Mouse (Mus musculus) midbrain, embryonic 15.5 days (tissue): ENCODE measurements around the gene Sgpp2. TPM values are rescaled to one million over a fixed set of nuclear protein-coding genes. Genes with fewer than 3 reads are reported as not detected.
A peak's percentile ranks its signal among the peaks of the same experiment; 100 is the strongest.

Experiments used
- ATAC-seq: fragments of 200-750 bp; cut with Nextera tagmentation; replicated peaks from 2 replicates; pipeline ENCODE4 v1.8.0; 2017; ENCODE audit warnings: moderate TSS enrichment
- H3K27ac ChIP-seq: fragments of 300-500 bp; sonication (generic); 2 replicates; pipeline ENCODE4 v1.5.1; 2015; ENCODE audit warnings: mild to moderate bottlenecking, inconsistent platforms
- H3K27me3 ChIP-seq: fragments of 300-500 bp; sonication (generic); replicated peaks from 2 replicates; pipeline ENCODE4 v1.6.1; 2015; ENCODE audit warnings: inconsistent platforms
- H3K36me3 ChIP-seq: fragments of 300-500 bp; sonication (generic); replicated peaks from 2 replicates; pipeline ENCODE4 v1.6.1; 2015; ENCODE audit warnings: inconsistent platforms
- H3K4me1 ChIP-seq: fragments of 300-500 bp; sonication (generic); 2 replicates; pipeline ENCODE4 v1.6.1; 2015; ENCODE audit warnings: inconsistent platforms
- H3K4me2 ChIP-seq: fragments of 300-500 bp; sonication (generic); 2 replicates; pipeline ENCODE4 v1.6.1; 2015; ENCODE audit warnings: inconsistent platforms, mild to moderate bottlenecking, moderate library complexity
- H3K4me3 ChIP-seq: fragments of 300-500 bp; sonication (generic); 2 replicates; pipeline ENCODE4 v1.5.1; 2015; ENCODE audit warnings: mild to moderate bottlenecking, inconsistent platforms
- H3K9ac ChIP-seq: fragments of 300-500 bp; sonication (generic); 2 replicates; pipeline ENCODE4 v1.6.1; 2015; ENCODE audit warnings: mild to moderate bottlenecking, inconsistent platforms
- H3K9me3 ChIP-seq: fragments of 300-500 bp; sonication (generic); 2 replicates; pipeline ENCODE4 v1.6.1; 2016; ENCODE audit warnings: inconsistent platforms
- WGBS: fragments of 180-500 bp; shearing (Covaris S2); methylation state at CpG from one replicate; pipeline ENCODE4 v1.1.7; 2015; ENCODE audit warnings: mixed read lengths; 5-methylcytosine and 5-hydroxymethylcytosine counted together
- polyA plus RNA-seq: library from polyadenylated mRNA; unstranded; fragments of >200 nt; fragmentation: Nextera tagmentation; extraction: Ambion mirVana; gene quantifications from 2 replicates; pipeline ENCODE4 v1.2.1, GENCODE M21; 2015

Gene Sgpp2
- 1.2 and 1.4 TPM in 2 replicates for polyA plus RNA-seq

- peak; percentile 89 for ATAC-seq
- H3K36me3 ChIP-seq, result no peaks in the 10 kb centered on the region
- H3K9ac ChIP-seq, result peak within 1 kb of the TSS; percentile 37
- H3K4me3 ChIP-seq, result peak within 1 kb of the TSS; percentile 70
- H3K4me1 ChIP-seq, result peaks cover 19% of the 10 kb centered on the region
- peaks cover 20% of the 10 kb centered on the region for H3K27me3 ChIP-seq
- peak within 1 kb of the TSS; percentile 100 for H3K4me2 ChIP-seq
- H3K9me3 ChIP-seq, result no peaks in the 10 kb centered on the region
- H3K27ac ChIP-seq, result no peak within 1 kb of the TSS
- under 1% methylated on average over 68 of the region's 68 CpGs for WGBS
These were observed at the start of gene Sgpp2 for GRCm38 (mm10) chr1:78310021-78310752. Sgpp2 (plus strand) TSS chr1:78310345.

GRCm38 (mm10) chr1:78267519-78267918 is 42.6 kb upstream of the Sgpp2 start:
- Histone ChIP-seq H3K4me3 (no peak overlapping the region), H3K36me3 (no peaks in the 10 kb centered on the region), H3K9me3 (no peaks in the 10 kb centered on the region), H3K4me2 (no peak overlapping the region), H3K27me3 (no peaks in the 10 kb centered on the region), H3K9ac (no peak overlapping the region), H3K27ac (no peak overlapping the region), H3K4me1 (no peaks in the 10 kb centered on the region)
- no peak for ATAC-seq
- WGBS, result 62% methylated on average over 5 of the region's 5 CpGs

DNA sequence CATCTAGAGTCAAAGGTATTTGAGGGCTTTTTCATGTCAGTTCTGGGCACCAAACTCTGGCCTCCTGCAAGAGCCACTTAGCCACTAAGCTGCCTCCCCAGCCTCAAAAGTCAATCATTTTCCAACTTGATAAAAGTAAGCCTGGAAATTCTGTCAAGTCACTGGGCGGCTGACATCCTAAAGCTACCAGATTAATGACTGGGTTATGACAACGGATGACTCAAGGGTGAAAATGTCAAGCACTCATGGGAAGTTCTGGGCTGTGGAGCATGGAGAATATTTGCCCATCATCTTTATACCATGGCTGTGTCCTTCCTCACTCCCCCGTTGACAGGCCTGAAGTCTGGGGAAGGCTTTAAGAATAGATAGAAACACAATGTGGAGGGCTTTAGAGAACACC is 37.2 kb upstream of the Sgpp2 start:
- H3K9ac ChIP-seq, result no peak overlapping the region
- no peak overlapping the region for H3K4me2 ChIP-seq
- H3K36me3 ChIP-seq, result no peaks in the 10 kb centered on the region
- H3K9me3 ChIP-seq, result no peaks in the 10 kb centered on the region
- 77% methylated on average over 3 of the region's 3 CpGs for WGBS
- no peak overlapping the region for H3K27ac ChIP-seq
- no peaks in the 10 kb centered on the region for H3K27me3 ChIP-seq
- no peak for ATAC-seq
- no peaks in the 10 kb centered on the region for H3K4me1 ChIP-seq
- no peak overlapping the region for H3K4me3 ChIP-seq

DNA sequence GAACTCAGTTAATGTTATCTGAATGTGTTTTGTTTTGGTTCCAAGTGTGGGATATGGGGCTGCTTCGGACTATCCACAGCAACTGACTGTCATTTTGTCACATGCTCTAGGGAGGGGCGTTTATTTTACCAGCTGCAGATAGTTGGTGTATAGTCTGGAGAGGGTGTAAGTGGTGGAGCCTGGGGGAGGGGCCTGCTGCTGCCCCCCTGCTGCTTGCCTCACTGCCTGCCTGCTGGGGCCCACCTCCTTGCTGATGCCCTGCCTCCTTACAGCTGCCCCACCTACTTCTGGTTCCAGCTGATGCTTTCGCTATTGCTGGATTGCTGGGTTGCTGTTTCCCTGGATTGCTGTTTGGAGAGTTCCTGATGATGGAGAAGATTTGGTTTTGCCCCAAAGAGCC is 31.0 kb upstream of the Sgpp2 start:
- ATAC-seq, result no peak
- H3K4me3 ChIP-seq, result no peak overlapping the region
- H3K9me3 ChIP-seq, result no peaks in the 10 kb centered on the region
- H3K4me2 ChIP-seq, result no peak overlapping the region
- no peak overlapping the region for H3K27ac ChIP-seq
- no peak overlapping the region for H3K9ac ChIP-seq
- no peaks in the 10 kb centered on the region for H3K36me3 ChIP-seq
- WGBS, result 46% methylated on average over 3 of the region's 3 CpGs
- no peaks in the 10 kb centered on the region for H3K27me3 ChIP-seq
- no peaks in the 10 kb centered on the region for H3K4me1 ChIP-seq

DNA sequence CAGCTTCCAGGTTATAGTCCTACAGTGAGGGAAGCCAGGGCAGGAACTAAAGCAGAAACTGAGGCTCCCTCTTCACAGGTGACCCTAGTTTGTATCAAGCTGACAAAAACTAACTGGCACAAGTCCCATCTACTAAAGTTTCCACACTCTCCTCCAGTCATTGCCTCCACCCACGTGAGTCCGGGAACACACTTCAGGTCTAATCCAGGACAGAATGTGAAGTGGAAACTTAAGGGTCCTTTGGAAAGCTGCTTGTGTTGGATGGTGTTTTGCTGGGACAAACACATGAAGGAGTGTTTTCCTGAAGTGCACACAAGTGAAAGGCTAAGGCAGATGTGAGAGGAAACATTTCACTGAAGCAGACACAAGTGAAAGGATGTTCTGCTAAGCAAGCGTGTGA is 17.7 kb upstream of the Sgpp2 start:
- H3K4me1 ChIP-seq, result no peaks in the 10 kb centered on the region
- no peak for ATAC-seq
- H3K4me3 ChIP-seq, result no peak overlapping the region
- H3K9me3 ChIP-seq, result no peaks in the 10 kb centered on the region
- no peak overlapping the region for H3K9ac ChIP-seq
- no peaks in the 10 kb centered on the region for H3K27me3 ChIP-seq
- H3K27ac ChIP-seq, result no peak overlapping the region
- 90% methylated on average over 3 of the region's 3 CpGs for WGBS
- H3K36me3 ChIP-seq, result no peaks in the 10 kb centered on the region
- H3K4me2 ChIP-seq, result no peak overlapping the region

GRCm38 (mm10) chr1:78299670-78300225 is 10.4 kb upstream of the Sgpp2 start:
- 88% methylated on average over 7 of the region's 7 CpGs for WGBS
- no peaks in the 10 kb centered on the region for H3K27me3 ChIP-seq
- no peak for ATAC-seq
- H3K27ac ChIP-seq, result no peak overlapping the region
- H3K9ac ChIP-seq, result no peak overlapping the region
- H3K4me3 ChIP-seq, result no peak overlapping the region
- no peaks in the 10 kb centered on the region for H3K36me3 ChIP-seq
- H3K4me2 ChIP-seq, result no peak overlapping the region
- H3K9me3 ChIP-seq, result no peaks in the 10 kb centered on the region
- H3K4me1 ChIP-seq, result no peaks in the 10 kb centered on the region

- H3K27me3 ChIP-seq, result peaks cover 20% of the 10 kb centered on the region
- no peak overlapping the region for H3K4me3 ChIP-seq
- peaks cover 19% of the 10 kb centered on the region for H3K4me1 ChIP-seq
- no peak for ATAC-seq
- H3K27ac ChIP-seq, result no peak overlapping the region
- WGBS, result 83% methylated on average over 1 of the region's 1 CpGs
- H3K9me3 ChIP-seq, result no peaks in the 10 kb centered on the region
- H3K9ac ChIP-seq, result no peak overlapping the region
- no peaks in the 10 kb centered on the region for H3K36me3 ChIP-seq
- H3K4me2 ChIP-seq, result no peak overlapping the region
These were observed 1.5 kb upstream of the Sgpp2 start for GRCm38 (mm10) chr1:78308688-78309087.

DNA sequence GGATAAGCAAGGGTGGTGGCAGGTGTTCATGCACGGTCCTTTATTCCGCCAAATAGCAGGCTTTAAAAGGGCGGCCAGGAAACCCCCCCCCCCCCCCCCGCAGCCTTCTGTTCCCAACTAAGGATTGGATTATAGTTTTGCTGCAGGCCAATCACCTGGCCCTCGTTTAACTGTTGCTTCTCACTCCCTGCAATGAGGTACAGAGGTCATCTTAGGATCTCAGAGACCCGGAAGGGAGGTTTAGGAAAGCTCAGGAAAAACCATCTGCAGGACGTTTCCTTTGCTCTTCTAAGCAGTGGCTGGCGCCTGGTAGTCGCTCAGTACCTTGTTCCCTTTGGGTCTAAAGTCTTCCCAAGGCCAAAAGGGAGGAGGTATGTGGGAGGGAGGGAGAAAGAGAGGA is 865 bp upstream of the Sgpp2 start:
- ATAC-seq, result no peak
- Histone ChIP-seq H3K4me1 (peaks cover 19% of the 10 kb centered on the region), H3K9me3 (no peaks in the 10 kb centered on the region), H3K36me3 (no peaks in the 10 kb centered on the region), H3K4me3 (no peak overlapping the region), H3K27ac (no peak overlapping the region), H3K27me3 (peaks cover 20% of the 10 kb centered on the region), H3K9ac (no peak overlapping the region), H3K4me2 (no peak overlapping the region)
- WGBS, result 6% methylated on average over 9 of the region's 9 CpGs

GRCm38 (mm10) chr1:78310861-78311341 is 756 bp downstream of the Sgpp2 start:
- Histone ChIP-seq H3K9ac (no peak overlapping the region), H3K4me2 (peak overlapping the region; percentile 100), H3K27me3 (peaks cover 20% of the 10 kb centered on the region), H3K27ac (no peak overlapping the region), H3K4me1 (peaks cover 19% of the 10 kb centered on the region), H3K4me3 (peak overlapping the region; percentile 70), H3K36me3 (no peaks in the 10 kb centered on the region), H3K9me3 (no peaks in the 10 kb centered on the region)
- WGBS, result 0% methylated on average over 17 of the region's 17 CpGs
- ATAC-seq, result peak; percentile 69

DNA sequence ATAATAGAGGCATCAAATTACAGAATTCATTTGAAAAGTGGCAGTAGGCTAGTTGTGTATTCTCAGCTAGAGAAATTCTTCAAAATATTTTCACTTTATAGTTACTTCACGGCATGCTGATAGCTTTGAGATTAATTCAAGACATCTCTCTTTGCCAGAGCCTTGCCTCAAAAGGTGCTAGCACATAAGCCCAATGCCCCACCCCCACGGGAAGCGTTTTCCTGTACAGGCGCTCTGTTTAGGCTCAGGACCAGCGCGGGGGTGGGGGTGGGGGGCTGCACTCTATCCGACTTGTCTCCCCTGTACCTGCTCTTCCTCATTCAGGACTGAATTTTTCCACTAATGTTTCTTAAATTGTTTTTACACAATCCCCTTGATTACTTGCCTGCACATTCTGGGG is 1.3 kb downstream of the Sgpp2 start:
- under 1% methylated on average over 7 of the region's 7 CpGs for WGBS
- peak overlapping the region; percentile 70; the same call in 1 of the 2 replicates for H3K4me3 ChIP-seq
- H3K9ac ChIP-seq, result no peak overlapping the region
- no peaks in the 10 kb centered on the region for H3K36me3 ChIP-seq
- H3K27me3 ChIP-seq, result peaks cover 20% of the 10 kb centered on the region
- peak overlapping the region; percentile 100; the same call in 1 of the 2 replicates for H3K4me2 ChIP-seq
- no peak overlapping the region for H3K27ac ChIP-seq
- no peak for ATAC-seq
- H3K9me3 ChIP-seq, result no peaks in the 10 kb centered on the region
- H3K4me1 ChIP-seq, result peaks cover 19% of the 10 kb centered on the region

DNA sequence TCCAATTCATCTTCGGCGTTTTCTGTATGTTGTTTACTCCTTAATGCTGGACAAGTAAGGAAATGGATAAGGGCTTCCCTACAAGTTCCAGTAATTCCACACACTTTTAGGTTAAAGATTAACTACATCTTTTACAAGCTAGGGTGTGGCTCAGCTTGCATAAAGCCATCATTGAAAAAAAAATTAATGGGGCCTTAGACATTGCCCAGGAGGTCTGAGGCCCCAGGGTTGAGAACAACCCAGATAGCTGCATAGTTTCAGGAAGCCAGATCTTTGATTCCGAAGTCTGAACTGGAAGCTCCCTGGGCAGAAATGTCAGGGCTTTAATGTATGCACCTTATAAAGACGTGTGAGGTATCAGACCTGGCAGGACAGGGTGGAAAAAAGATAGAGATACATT is 2.8 kb downstream of the Sgpp2 start:
- Histone ChIP-seq H3K27ac (no peak overlapping the region), H3K4me2 (no peak overlapping the region), H3K4me3 (no peak overlapping the region), H3K36me3 (no peaks in the 10 kb centered on the region), H3K9me3 (no peaks in the 10 kb centered on the region), H3K4me1 (peaks cover 19% of the 10 kb centered on the region), H3K9ac (no peak overlapping the region), H3K27me3 (peaks cover 20% of the 10 kb centered on the region)
- no peak for ATAC-seq
- 78% methylated on average over 4 of the region's 4 CpGs for WGBS

- no peak overlapping the region for H3K9ac ChIP-seq
- H3K27me3 ChIP-seq, result peaks cover 14% of the 10 kb centered on the region
- H3K9me3 ChIP-seq, result no peaks in the 10 kb centered on the region
- no peak overlapping the region for H3K4me3 ChIP-seq
- no peak overlapping the region for H3K27ac ChIP-seq
- peaks cover 19% of the 10 kb centered on the region for H3K4me1 ChIP-seq
- ATAC-seq, result no peak
- no peaks in the 10 kb centered on the region for H3K36me3 ChIP-seq
- WGBS, result 92% methylated on average over 4 of the region's 4 CpGs
- H3K4me2 ChIP-seq, result no peak overlapping the region
These were observed 3.8 kb downstream of the Sgpp2 start for GRCm38 (mm10) chr1:78313961-78314360.
